Mouse (Mus musculus): Measurements from ENCODE around the gene Med13l. TPM values are rescaled to one million over a fixed set of nuclear protein-coding genes. Genes with fewer than 3 reads are reported as not detected.

The Med13l gene
- polyA plus RNA-seq, 1 experiment from 2014 or later = 9.3 TPM

DNA sequence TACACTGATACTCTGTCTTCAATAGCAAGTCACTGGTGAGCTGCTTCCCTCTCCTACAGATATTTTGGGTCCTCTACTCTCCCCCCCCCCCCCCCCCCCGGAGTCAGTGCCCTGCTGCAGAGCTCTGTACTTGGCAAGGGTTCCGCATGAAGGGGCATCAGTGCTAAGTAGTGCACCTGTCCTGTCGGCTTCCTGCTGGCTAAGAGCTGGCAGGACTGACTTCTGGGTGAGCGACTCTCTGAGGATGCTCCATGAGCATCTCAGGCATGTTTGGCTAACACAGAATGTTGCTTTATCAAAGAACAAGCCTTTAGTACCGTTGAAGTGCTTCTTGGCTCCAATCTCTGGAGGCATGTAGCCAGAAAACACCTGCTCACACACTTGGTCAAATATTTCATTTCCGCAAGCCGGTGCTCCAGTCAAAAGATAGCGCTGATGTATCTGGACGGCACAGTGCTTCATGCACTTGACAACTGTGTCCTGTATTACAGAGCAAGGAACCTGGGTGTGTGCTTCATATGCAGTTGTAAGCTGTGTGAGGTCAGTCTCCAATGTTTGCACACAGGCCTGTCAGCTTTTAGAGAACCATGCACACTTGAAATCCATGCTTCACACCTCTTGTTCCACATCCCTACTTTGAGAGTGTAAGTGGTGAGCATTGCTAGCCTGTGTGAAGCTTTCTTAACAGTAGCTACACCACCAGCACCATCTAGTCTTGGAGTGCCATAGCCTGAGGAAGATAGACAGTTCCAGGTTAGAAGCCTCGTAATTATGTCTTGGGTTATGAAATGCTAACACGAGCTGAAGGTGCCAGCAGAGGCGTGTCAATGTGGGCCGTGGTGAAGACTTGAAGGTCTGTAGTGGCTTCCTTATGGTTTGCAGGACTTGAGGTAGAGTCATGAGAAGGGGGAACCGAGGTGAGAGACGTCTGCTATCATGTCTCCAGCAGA lies 128.7 kb downstream of the Med13l start:
- H3K27me3 ChIP-seq = peaks cover 32% of the 10 kb centered on the region; the same call in 1 of the 2 replicates
- H3K4me3 ChIP-seq = no peak overlapping the region
- H3K4me2 ChIP-seq = no peak overlapping the region
- no peak overlapping the region for H3K9ac ChIP-seq
- H3K27ac ChIP-seq = no peak overlapping the region
- H3K9me3 ChIP-seq = no peaks in the 10 kb centered on the region
- WGBS = 70% methylated on average over 14 of the region's 15 CpGs
- ATAC-seq (ENCODE audit: borderline replicate concordance, extremely low read depth, low FRiP score, low TSS enrichment) = no peak
- peaks cover 12% of the 10 kb centered on the region for H3K4me1 ChIP-seq
- H3K36me3 ChIP-seq = no peaks in the 10 kb centered on the region

DNA sequence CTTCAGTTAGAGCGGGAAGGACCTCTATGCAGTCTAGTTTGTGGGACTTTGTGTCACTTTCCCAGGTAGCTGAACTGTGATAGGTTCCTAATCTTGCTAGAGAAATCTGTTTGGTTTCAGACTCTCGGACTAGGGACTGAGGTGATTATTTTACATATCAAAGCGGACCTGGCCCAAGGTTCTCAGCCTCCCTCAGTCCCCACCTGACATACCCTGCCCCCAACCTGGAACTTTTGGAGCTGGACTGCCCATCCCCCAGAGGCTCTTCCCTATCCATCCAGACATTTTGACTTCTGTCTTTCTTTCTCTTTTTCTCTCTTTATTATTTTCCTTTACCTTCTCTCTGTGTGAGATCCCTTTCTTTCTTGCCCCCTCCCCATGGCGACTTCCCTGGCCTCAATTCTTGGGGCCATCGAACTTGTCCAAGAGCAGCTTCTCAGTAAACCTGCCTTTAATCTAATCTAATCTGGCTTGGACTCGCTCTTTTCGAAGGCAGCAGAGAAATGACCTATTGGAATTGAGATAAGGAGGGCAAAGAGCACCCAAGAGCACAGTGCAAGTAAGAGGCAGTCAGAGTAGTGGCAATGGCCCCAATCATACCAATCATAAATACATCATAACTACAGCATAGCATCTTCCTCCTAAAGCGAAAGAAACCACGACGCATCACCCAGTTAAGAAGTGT lies 130.7 kb downstream of the Med13l start:
- Histone ChIP-seq H3K9ac (no peak overlapping the region), H3K36me3 (no peaks in the 10 kb centered on the region), H3K9me3 (no peaks in the 10 kb centered on the region), H3K4me1 (peaks cover 13% of the 10 kb centered on the region), H3K4me2 (no peak overlapping the region), H3K27me3 (peaks cover 24% of the 10 kb centered on the region; the same call in 1 of the 2 replicates), H3K27ac (no peak overlapping the region), H3K4me3 (no peak overlapping the region)
- no peak for ATAC-seq (ENCODE audit: borderline replicate concordance, extremely low read depth, low FRiP score, low TSS enrichment)
- WGBS = 63% methylated on average over 10 of the region's 10 CpGs

DNA sequence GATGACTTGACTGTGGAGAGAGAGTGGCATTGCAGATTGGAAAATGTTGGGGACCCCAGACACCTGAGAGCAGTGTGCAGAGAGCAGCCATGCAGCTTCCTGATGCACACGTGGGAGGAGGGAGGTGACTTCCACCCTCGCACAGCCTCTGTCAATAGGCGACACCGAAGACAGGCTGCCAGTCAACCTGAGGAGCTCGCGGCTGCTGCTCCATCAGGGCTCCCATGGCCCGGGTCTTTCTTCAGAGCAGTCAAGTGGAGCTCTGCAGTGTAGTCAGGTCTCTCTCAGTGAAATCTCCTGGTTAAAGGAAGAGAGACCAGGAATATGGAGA lies 131.2 kb downstream of the Med13l start:
- Histone ChIP-seq H3K27ac (no peak overlapping the region), H3K27me3 (peaks cover 22% of the 10 kb centered on the region; the same call in 1 of the 2 replicates), H3K4me3 (no peak overlapping the region), H3K9me3 (no peaks in the 10 kb centered on the region), H3K4me1 (peaks cover 16% of the 10 kb centered on the region), H3K36me3 (no peaks in the 10 kb centered on the region), H3K4me2 (no peak overlapping the region), H3K9ac (no peak overlapping the region)
- 56% methylated on average over 7 of the region's 7 CpGs for WGBS
- ATAC-seq (ENCODE audit: borderline replicate concordance, extremely low read depth, low FRiP score, low TSS enrichment) = no peak

DNA sequence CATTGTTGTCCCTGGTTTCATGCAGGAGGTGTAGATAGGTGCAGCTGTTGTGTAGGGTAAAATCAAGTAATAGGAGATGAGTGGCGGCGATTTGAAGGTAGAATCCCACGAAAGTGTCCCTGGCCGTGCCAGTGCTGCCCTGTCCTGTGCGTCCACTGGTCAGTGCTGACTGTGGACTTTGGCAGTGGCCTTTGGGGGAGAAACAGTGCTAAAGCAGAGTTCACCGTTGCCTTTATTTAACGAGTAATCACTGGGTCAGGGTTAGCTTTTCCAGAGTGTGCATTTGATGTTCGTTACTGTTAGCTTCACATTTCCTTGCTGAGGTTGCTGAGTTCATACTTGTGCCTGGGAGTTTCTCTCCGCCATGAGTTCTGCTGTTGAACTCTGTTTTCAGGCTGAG lies 133.5 kb downstream of the Med13l start:
- no peak overlapping the region for H3K4me2 ChIP-seq
- WGBS = 86% methylated on average over 9 of the region's 9 CpGs
- no peaks in the 10 kb centered on the region for H3K36me3 ChIP-seq
- H3K27ac ChIP-seq = no peak overlapping the region
- peaks cover 18% of the 10 kb centered on the region; the same call in 1 of the 2 replicates for H3K27me3 ChIP-seq
- no peak overlapping the region for H3K9ac ChIP-seq
- no peaks in the 10 kb centered on the region for H3K9me3 ChIP-seq
- H3K4me3 ChIP-seq = no peak overlapping the region
- ATAC-seq (ENCODE audit: borderline replicate concordance, extremely low read depth, low FRiP score, low TSS enrichment) = no peak
- peaks cover 10% of the 10 kb centered on the region; the same call in 1 of the 2 replicates for H3K4me1 ChIP-seq

DNA sequence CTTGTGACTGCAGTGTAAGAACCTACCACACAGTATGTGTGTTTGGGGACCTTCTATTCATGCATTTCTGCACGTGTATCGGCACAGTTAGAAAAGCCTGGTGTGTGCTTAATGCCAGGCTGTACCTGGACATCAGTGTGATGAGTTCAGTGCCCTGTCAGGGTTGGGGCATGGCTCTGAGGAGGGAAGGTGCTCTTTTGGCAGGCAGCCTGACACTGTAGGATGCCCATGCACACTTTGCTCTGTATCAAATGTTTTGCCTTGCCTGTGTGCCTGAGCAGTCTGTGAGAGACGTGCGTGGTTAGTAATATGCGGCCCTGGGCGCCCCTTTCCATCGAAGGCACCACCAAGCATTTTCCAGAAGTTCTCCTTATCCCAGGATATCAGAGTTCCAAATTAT lies 136.6 kb downstream of the Med13l start:
- no peak overlapping the region for H3K27ac ChIP-seq
- H3K27me3 ChIP-seq = peaks cover 10% of the 10 kb centered on the region; the same call in 1 of the 2 replicates
- H3K9ac ChIP-seq = no peak overlapping the region
- no peaks in the 10 kb centered on the region for H3K36me3 ChIP-seq
- 89% methylated on average over 7 of the region's 7 CpGs for WGBS
- H3K4me2 ChIP-seq = no peak overlapping the region
- no peak overlapping the region for H3K4me3 ChIP-seq
- no peaks in the 10 kb centered on the region for H3K9me3 ChIP-seq
- ATAC-seq (ENCODE audit: borderline replicate concordance, extremely low read depth, low FRiP score, low TSS enrichment) = no peak
- H3K4me1 ChIP-seq = peaks cover 23% of the 10 kb centered on the region

DNA sequence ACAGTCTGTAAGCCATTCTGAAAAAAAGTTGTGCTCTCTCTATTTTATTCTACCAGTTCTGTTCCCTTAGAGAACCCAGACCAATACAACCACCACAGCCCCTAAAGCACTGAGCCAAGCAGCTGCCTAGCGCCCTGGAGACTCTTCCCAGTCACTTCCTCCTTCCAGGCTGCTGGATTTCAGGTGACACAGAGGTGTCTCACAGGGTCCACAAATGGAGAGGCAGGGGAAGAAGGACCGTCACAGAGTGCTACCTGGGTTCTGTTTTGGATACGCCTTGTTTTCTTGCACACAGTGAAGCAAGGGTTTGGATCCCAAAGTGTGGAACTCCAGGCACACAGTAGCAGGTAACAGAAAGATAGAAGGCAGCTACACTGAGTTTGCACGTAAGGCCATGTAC lies 140.5 kb downstream of the Med13l start:
- Histone ChIP-seq H3K4me1 (peaks cover 31% of the 10 kb centered on the region), H3K27me3 (no peaks in the 10 kb centered on the region)
- ATAC-seq (ENCODE audit: borderline replicate concordance, extremely low read depth, low FRiP score, low TSS enrichment) = no peak

DNA sequence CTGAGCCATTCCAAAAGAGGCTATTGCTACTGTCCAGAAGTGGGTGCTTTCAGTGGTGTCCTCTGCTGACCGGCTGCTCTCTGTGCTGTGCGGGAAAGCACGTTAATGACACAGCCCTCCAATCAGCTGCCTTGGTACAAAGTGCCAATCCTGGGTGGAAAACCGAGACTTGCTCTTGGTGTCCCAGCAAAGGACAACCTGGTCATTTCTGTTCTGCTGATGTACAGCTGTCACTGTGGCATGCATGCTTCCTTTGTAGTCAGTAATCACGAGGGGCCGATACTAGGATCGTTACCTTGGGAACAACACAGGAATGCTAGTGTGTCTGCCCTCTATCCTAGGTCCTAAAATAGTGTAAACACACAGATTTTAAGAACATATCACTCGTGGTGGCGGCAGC lies 142.2 kb downstream of the Med13l start:
- Histone ChIP-seq H3K27ac (no peak overlapping the region), H3K9me3 (no peaks in the 10 kb centered on the region), H3K36me3 (no peaks in the 10 kb centered on the region), H3K27me3 (no peaks in the 10 kb centered on the region), H3K4me2 (no peak overlapping the region), H3K9ac (no peak overlapping the region), H3K4me3 (no peak overlapping the region), H3K4me1 (peaks cover 40% of the 10 kb centered on the region)
- WGBS = 37% methylated on average over 9 of the region's 9 CpGs
- ATAC-seq (ENCODE audit: borderline replicate concordance, extremely low read depth, low FRiP score, low TSS enrichment) = no peak

More for the DNA sequence above, 140.5 kb downstream of the Med13l start:
- no peaks in the 10 kb centered on the region for H3K36me3 ChIP-seq
- no peak overlapping the region for H3K4me2 ChIP-seq
- no peak overlapping the region for H3K27ac ChIP-seq
- H3K9ac ChIP-seq = no peak overlapping the region
- H3K4me3 ChIP-seq = no peak overlapping the region
- no peaks in the 10 kb centered on the region for H3K9me3 ChIP-seq
- WGBS = 66% methylated on average over 4 of the region's 4 CpGs

DNA sequence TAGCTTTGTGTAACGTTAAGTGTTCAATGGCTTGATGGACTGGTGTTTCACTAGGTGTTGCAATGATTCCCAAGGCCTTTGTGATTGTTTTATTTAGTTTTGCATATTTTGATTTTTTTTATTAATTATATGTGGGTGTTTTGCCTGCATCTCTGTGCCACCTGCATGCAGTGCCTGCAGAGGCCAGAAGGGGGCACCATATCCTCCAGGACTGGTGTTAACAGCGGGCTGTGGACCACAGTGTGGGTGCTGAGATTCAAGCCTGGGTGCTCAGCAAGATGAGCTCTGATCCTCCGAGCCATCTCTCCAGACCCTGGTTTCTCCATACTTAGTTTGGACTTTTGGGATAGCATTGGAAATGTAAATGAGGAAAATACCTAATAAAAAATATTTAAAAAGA lies 143.7 kb downstream of the Med13l start:
- Histone ChIP-seq H3K4me2 (no peak overlapping the region), H3K9me3 (no peaks in the 10 kb centered on the region), H3K4me1 (peaks cover 48% of the 10 kb centered on the region), H3K27me3 (no peaks in the 10 kb centered on the region), H3K4me3 (no peak overlapping the region), H3K9ac (no peak overlapping the region), H3K36me3 (no peaks in the 10 kb centered on the region), H3K27ac (no peak overlapping the region)
- ATAC-seq (ENCODE audit: borderline replicate concordance, extremely low read depth, low FRiP score, low TSS enrichment) = no peak
- 84% methylated on average over 3 of the region's 3 CpGs for WGBS

DNA sequence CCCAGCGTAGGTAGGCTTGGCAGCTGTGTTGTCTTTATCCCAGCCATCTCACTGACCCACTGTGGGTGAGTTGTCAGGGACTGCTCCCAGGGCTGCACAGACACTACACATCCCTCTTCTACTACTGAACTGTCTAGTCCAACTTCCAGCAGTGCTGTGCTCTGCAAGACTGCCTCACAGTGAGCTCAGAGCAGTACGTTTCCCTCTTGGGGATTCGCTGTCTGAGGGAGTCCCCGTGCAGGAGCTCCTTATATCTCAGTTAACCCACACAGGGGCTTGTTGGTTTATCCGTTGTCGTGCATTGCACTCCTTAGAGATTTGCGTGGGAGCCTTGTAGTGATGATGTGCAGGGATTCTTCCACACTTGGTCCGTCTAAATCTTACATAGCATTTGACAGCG lies 144.5 kb downstream of the Med13l start:
- no peaks in the 10 kb centered on the region for H3K9me3 ChIP-seq
- no peaks in the 10 kb centered on the region for H3K36me3 ChIP-seq
- no peak for ATAC-seq (ENCODE audit: borderline replicate concordance, extremely low read depth, low FRiP score, low TSS enrichment)
- H3K4me3 ChIP-seq = no peak overlapping the region
- no peaks in the 10 kb centered on the region for H3K27me3 ChIP-seq
- WGBS = 78% methylated on average over 9 of the region's 9 CpGs
- no peak overlapping the region for H3K9ac ChIP-seq
- no peak overlapping the region for H3K4me2 ChIP-seq
- no peak overlapping the region for H3K27ac ChIP-seq
- peaks cover 53% of the 10 kb centered on the region for H3K4me1 ChIP-seq

DNA sequence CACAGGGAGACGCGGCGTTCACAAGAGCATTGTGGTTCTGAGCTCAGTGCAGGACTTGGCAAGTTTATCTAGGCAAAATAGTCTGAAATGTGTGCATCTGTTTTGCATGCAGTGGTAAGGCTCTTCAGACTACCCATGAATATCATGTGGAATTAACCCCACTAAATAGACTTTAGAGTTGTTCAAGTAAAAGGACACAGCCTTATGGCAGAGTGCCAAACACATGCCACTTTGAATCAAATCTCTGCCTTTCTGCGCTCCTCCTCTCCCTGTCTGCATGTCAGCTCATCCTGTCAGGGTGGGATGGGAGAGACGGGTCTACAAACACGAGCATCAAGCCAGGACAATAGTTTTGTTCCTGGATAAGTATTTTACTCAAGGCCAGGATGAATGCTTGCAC lies 145.5 kb downstream of the Med13l start:
- H3K36me3 ChIP-seq = no peaks in the 10 kb centered on the region
- H3K4me1 ChIP-seq = peaks cover 58% of the 10 kb centered on the region
- H3K4me2 ChIP-seq = no peak overlapping the region
- H3K27ac ChIP-seq = no peak overlapping the region
- no peaks in the 10 kb centered on the region for H3K9me3 ChIP-seq
- H3K9ac ChIP-seq = no peak overlapping the region
- no peak for ATAC-seq (ENCODE audit: borderline replicate concordance, extremely low read depth, low FRiP score, low TSS enrichment)
- no peak overlapping the region for H3K4me3 ChIP-seq
- H3K27me3 ChIP-seq = no peaks in the 10 kb centered on the region
- WGBS = 66% methylated on average over 6 of the region's 6 CpGs

DNA sequence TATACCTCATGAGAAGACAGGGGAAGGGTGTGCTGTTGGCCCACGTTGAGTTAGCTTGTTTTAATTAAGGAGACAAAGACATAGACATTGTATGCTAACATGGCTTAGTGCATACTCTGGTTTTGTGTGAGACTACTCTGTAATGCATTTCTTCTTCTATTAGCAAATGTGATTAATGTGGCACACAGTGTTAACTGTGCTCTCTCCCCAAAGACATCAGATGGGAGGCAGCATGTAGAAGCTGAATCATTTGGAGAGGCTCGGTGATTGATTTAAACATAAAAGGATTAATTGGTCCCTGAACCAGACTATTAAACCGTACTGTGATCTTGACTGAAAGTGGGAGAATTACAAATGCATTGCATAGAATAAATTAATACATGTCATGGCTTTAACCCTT lies 145.9 kb downstream of the Med13l start:
- no peaks in the 10 kb centered on the region for H3K9me3 ChIP-seq
- ATAC-seq (ENCODE audit: borderline replicate concordance, extremely low read depth, low FRiP score, low TSS enrichment) = no peak
- H3K4me2 ChIP-seq = no peak overlapping the region
- H3K9ac ChIP-seq = no peak overlapping the region
- 60% methylated on average over 3 of the region's 3 CpGs for WGBS
- no peak overlapping the region for H3K27ac ChIP-seq
- no peaks in the 10 kb centered on the region for H3K27me3 ChIP-seq
- H3K4me1 ChIP-seq = peaks cover 54% of the 10 kb centered on the region
- H3K4me3 ChIP-seq = no peak overlapping the region
- no peaks in the 10 kb centered on the region for H3K36me3 ChIP-seq

DNA sequence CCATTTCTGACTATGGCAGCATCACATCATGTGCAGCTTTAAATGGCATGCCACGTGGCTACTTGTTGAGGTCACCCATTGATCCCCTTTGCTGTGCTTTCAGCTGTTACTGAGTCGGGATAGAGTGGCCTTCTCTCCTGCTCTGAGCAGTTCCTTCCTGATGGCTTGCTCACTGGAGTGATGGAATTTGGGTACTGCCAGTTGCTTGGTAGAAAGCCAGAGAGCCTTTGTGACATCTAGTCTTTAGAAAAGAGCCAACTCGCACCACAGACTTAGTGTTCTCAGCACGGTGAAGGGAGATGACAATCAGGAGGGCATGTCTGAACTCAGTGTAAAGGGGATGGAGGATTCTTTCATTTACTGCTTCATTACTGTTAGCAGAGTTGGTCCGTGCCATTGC lies 147.0 kb downstream of the Med13l start:
- WGBS = 56% methylated on average over 5 of the region's 5 CpGs
- Histone ChIP-seq H3K4me1 (peaks cover 49% of the 10 kb centered on the region), H3K36me3 (no peaks in the 10 kb centered on the region), H3K9me3 (no peaks in the 10 kb centered on the region), H3K4me3 (no peak overlapping the region), H3K4me2 (no peak overlapping the region), H3K27me3 (no peaks in the 10 kb centered on the region), H3K27ac (no peak overlapping the region), H3K9ac (no peak overlapping the region)
- no peak for ATAC-seq (ENCODE audit: borderline replicate concordance, extremely low read depth, low FRiP score, low TSS enrichment)

Measured in lung, embryonic 15.5 days (tissue).